Mouse (Mus musculus) leukemia stem cell, adult 10-12 weeks (primary cell): ENCODE measurements around the gene Dcakd. TPM values are rescaled to one million over a fixed set of nuclear protein-coding genes. Genes with fewer than 3 reads are reported as not detected.

ENCODE experiments used
- polyA plus RNA-seq: library from polyadenylated mRNA; stranded (reverse); fragments of >175 nt; gene quantifications from 2 replicates; pipeline ENCODE4 v1.2.3, GENCODE M21; 2012; ENCODE audit warnings: low replicate concordance

The Dcakd gene
- polyA plus RNA-seq: 34.7 and 104 TPM in 2 replicates

DNA sequence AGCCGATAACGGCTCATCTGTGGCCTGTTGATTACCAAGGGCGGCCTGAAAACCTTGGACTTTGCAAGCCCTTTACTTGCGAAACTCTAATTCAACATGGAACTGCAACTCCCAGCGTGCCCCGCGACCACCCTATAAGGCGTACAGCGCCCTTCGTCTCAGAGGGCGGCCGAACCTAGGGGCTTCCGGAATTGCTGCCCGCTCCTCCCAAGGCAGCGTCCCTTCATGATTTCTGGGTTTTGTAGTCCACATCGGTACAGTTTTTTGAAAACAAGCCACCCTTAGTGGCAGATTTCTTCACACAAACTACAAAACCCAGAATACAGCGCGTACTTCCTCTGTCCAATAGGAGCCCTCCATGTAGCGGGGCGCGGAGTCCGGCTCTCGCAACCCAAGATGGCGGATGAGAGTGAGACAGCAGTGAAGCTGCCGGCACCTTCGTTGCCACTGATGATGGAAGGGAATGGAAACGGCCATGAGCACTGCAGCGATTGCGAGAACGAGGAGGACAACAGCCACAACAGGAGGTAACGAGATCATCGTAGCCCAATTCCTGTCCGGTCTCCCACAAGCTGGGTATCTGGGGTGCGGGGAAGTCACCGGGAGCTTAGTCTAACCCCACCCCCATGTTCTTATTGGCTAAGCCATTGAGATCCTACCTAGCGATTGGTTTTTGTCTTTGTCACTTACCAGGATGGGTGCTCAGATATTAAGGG, at the start of gene Dcakd, which contains the start of gene Nmt1:
Gene Dcakd (minus strand): TSS at position 158 of the 716 bp plus-strand sequence.
Gene Nmt1 (plus strand): TSS at position 15 of the 716 bp plus-strand sequence.

DNA sequence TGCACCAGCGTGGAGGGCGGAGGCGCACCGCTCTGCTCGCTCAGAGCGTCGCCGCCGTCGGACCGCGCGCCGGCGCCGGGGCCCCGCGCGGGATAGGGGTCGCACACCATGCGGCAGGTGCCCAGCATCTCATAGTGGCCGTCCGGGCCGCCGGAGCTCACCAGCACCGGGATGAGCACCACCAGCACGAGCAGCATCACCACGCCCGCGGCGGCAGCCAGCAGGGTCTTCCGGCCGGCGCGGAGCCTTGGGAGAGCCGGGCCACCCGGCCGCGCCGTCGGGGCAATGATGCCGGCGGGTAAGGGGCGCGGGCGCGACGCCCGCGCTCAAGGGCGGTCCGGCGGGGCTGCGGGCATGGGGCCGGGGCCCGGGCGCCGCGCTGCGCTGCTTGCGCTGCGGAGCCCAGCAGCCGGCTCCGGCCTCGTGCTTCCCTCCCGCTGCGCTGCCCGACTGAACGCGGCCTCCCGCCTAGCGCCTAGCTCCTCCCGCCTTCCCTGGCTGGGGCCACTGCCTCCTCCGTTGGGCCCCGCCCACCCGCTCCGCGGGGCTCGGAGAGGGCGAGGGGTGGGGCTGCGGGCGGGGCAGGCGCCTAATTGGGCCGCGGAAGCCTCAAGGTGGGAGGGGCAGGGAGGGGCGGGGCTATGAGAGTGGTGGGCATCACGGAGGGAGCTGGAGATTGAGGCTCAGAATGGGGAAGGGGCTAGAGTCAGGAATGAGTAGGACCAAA, 81.7 kb downstream of the Dcakd start, which contains the start of gene C1ql1:
Gene C1ql1 (minus strand): TSS at position 424 of the 727 bp plus-strand sequence.

Other genes starting within 250 kb of the Dcakd start
- gene Gjc1, start 208.6 kb downstream of the Dcakd start, polyA plus RNA-seq: 0.20 TPM in 1 of 2 replicates, not detected in the other
- gene Higd1b, start 192.5 kb downstream of the Dcakd start, polyA plus RNA-seq: not detected in 2 replicates
- gene Eftud2, start 147.3 kb downstream of the Dcakd start, polyA plus RNA-seq: 122 and 194 TPM in 2 replicates
- not detected in 2 replicates for gene Ccdc103, start 147.1 kb downstream of the Dcakd start, polyA plus RNA-seq
- gene Fam187a, start 143.2 kb downstream of the Dcakd start, polyA plus RNA-seq: not detected in 2 replicates
- 1.0 and 1.1 TPM in 2 replicates for gene Gfap, start 127.4 kb downstream of the Dcakd start, polyA plus RNA-seq
- 27.7 and 63.8 TPM in 2 replicates for gene Kif18b, start 103.2 kb downstream of the Dcakd start, polyA plus RNA-seq
- 0.11 TPM in 1 of 2 replicates, not detected in the other for gene C1ql1, start 81.6 kb downstream of the Dcakd start, polyA plus RNA-seq
- 2.2 and 23.9 TPM in 2 replicates for gene Nmt1, start 143 bp downstream of the Dcakd start, polyA plus RNA-seq
- 0.51 and 0.59 TPM in 2 replicates for gene Plcd3, start 73.3 kb upstream of the Dcakd start, polyA plus RNA-seq
- gene Acbd4, start 73.3 kb upstream of the Dcakd start, polyA plus RNA-seq: 43.1 and 44.8 TPM in 2 replicates
- 10.6 and 12.4 TPM in 2 replicates for gene Hexim1, start 87.9 kb upstream of the Dcakd start, polyA plus RNA-seq
- gene Hexim2, start 104.1 kb upstream of the Dcakd start, polyA plus RNA-seq: 6.5 and 8.1 TPM in 2 replicates
- gene Fmnl1, start 142.8 kb upstream of the Dcakd start, polyA plus RNA-seq: 32.9 and 73.9 TPM in 2 replicates
- not detected in 2 replicates for gene 1700023F06Rik, start 180.2 kb upstream of the Dcakd start, polyA plus RNA-seq
- gene Spata32, start 190.1 kb upstream of the Dcakd start, polyA plus RNA-seq: not detected in 2 replicates
- gene Map3k14, start 239.1 kb upstream of the Dcakd start, polyA plus RNA-seq: 4.3 and 9.6 TPM in 2 replicates